Mouse (Mus musculus): Measurements from ENCODE around the gene Prpsap1. TPM values are rescaled to one million over a fixed set of nuclear protein-coding genes. Genes with fewer than 3 reads are reported as not detected.

Prpsap1 gene
- total and polyA plus RNA-seq, 3 experiments = 79.8 to 114 (median 114) TPM

DNA sequence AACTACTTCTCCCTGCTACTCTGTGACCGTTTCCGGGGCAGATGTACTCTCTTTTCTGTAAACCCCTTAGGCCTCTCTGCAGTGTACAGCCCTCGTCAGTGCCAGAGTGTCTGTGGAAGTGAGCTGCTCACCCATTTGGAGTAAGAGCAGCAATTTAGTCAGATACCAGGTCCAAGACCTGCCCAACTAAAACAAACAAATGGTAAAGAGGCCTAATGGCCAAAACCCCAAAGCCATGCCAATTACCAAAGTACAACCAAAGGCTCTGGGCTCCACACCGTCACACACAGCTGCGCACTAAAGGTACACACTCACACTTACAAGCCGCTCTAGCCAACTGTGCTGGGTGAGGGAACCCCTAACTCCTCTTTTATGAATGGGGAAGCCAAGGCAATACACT is 17.3 kb downstream of the Prpsap1 start:
- Histone ChIP-seq H3K9me3 (replicated peaks; ENCODE audit: low read length) (no peaks in the 10 kb centered on the region), H3K9ac (ENCODE audit: insufficient read depth, low read depth) (no peak overlapping the region), H3K36me3 (replicated peaks in 1 of 2; ENCODE audit: control insufficient read depth in 1 of 2, insufficient read depth in 1 of 2, low read length in 1 of 2) (peaks cover 93 to 98% of the 10 kb centered on the region in 2 experiments), H3K4me1 (ENCODE audit: control insufficient read depth in 1 of 2, insufficient read depth in 2 of 2) (no peaks in the 10 kb centered on the region), H3K27ac (ENCODE audit: insufficient read depth, low read depth) (no peak overlapping the region), H3K4me3 (replicated peaks in 1 of 3; ENCODE audit: low read depth in 2 of 3, low read length in 2 of 3, poor library complexity in 1 of 3) (no peak overlapping the region), H3K79me2 (replicated peaks; ENCODE audit: control insufficient read depth, extremely low read depth, insufficient read depth, poor library complexity, severe bottlenecking) (no peaks in the 10 kb centered on the region), H3K27me3 (replicated peaks) (no peaks in the 10 kb centered on the region), H3K4me2 (ENCODE audit: insufficient read depth, low read depth, poor library complexity, severe bottlenecking) (no peak overlapping the region)
- no peak for DNase-seq (ENCODE audit: extremely low read depth)
- TF ChIP-seq MAZ (IDR thresholded peaks at IDR 0.05; ENCODE audit: low read depth, low read length) = no peak
- no peak for TF ChIP-seq POLR2AphosphoS2 (IDR thresholded peaks at IDR 0.05; ENCODE audit: low read depth, low read length)
- TF ChIP-seq ZKSCAN1 (IDR thresholded peaks at IDR 0.05; ENCODE audit: borderline replicate concordance, low read depth, low read length) = no peak
- no peak for TF ChIP-seq RAD21 (IDR thresholded peaks at IDR 0.05; ENCODE audit: low read depth, low read length)
- TF ChIP-seq HCFC1 (IDR thresholded peaks at IDR 0.05; ENCODE audit: low read depth, low read length) = no peak
- TF ChIP-seq CHD1 (IDR thresholded peaks at IDR 0.05; ENCODE audit: low read depth, low read length) = no peak
- TF ChIP-seq MXI1 (IDR thresholded peaks at IDR 0.05; ENCODE audit: low read depth, low read length) = no peak
- TF ChIP-seq MAFK (IDR thresholded peaks at IDR 0.05; ENCODE audit: insufficient replicate concordance, low read length) = no peak
- TF ChIP-seq GABPA (IDR thresholded peaks at IDR 0.05; ENCODE audit: insufficient replicate concordance, low read depth, low read length) = no peak
- TF ChIP-seq NRF1 (IDR thresholded peaks at IDR 0.05; ENCODE audit: low read depth, low read length) = no peak
- TF ChIP-seq NELFE (IDR thresholded peaks at IDR 0.05; ENCODE audit: low read depth, low read length) = no peak
- no peak for TF ChIP-seq UBTF (IDR thresholded peaks at IDR 0.05; ENCODE audit: low read depth, low read length)
- in situ Hi-C loops (cut with MboI; ENCODE audit: low pct_ligation_motif_present, low pct_unique_long_range_greater_than_20kb, low sequenced_read_pairs) (no loop called here), dilution Hi-C loops (cut with MboI; ENCODE audit: extremely low pct_ligation_motif_present, extremely low pct_unique_long_range_greater_than_20kb, low sequenced_read_pairs) (no loop called here)

GRCm38 (mm10) chr11:116476041-116476440 is 18.0 kb downstream of the Prpsap1 start:
- H3K9me3 ChIP-seq (replicated peaks; ENCODE audit: low read length) = no peaks in the 10 kb centered on the region
- H3K4me2 ChIP-seq (ENCODE audit: insufficient read depth, low read depth, poor library complexity, severe bottlenecking) = no peak overlapping the region
- dilution Hi-C loops (cut with MboI; ENCODE audit: extremely low pct_ligation_motif_present, extremely low pct_unique_long_range_greater_than_20kb, low sequenced_read_pairs) (no loop called here), in situ Hi-C loops (cut with MboI; ENCODE audit: low pct_ligation_motif_present, low pct_unique_long_range_greater_than_20kb, low sequenced_read_pairs) (no loop called here)
- H3K27me3 ChIP-seq (replicated peaks) = no peaks in the 10 kb centered on the region
- H3K4me1 ChIP-seq (ENCODE audit: control insufficient read depth in 1 of 2, insufficient read depth in 2 of 2) = no peaks in the 10 kb centered on the region
- no peak for DNase-seq (ENCODE audit: extremely low read depth)
- H3K79me2 ChIP-seq (replicated peaks; ENCODE audit: control insufficient read depth, extremely low read depth, insufficient read depth, poor library complexity, severe bottlenecking) = no peaks in the 10 kb centered on the region
- H3K36me3 ChIP-seq (replicated peaks in 1 of 2; ENCODE audit: control insufficient read depth in 1 of 2, insufficient read depth in 1 of 2, low read length in 1 of 2) = peaks cover 93 to 98% of the 10 kb centered on the region in 2 experiments
- no peak overlapping the region for H3K4me3 ChIP-seq (replicated peaks in 1 of 3; ENCODE audit: low read depth in 2 of 3, low read length in 2 of 3, poor library complexity in 1 of 3)
- no peak for TF ChIP-seq RAD21 (IDR thresholded peaks at IDR 0.05; ENCODE audit: low read depth, low read length)
- no peak for TF ChIP-seq RCOR1 (conservative IDR thresholded peaks at IDR 0.05; ENCODE audit: low read depth, low read length)
- TF ChIP-seq MEF2A (IDR thresholded peaks at IDR 0.05; ENCODE audit: borderline replicate concordance, low read depth, low read length) = no peak
- H3K9ac ChIP-seq (ENCODE audit: insufficient read depth, low read depth) = no peak overlapping the region
- H3K27ac ChIP-seq (ENCODE audit: insufficient read depth, low read depth) = no peak overlapping the region

Data from CH12.LX (cell line).